Mouse (Mus musculus): ENCODE data around the gene Slf2.

Gene Slf2

GRCm38 (mm10) chr19:44930744-44931453, at the start of gene Slf2:
Gene Slf2 (plus strand): TSS chr19:44931151.
- DNase-seq (ENCODE audit: low read depth) = peak; percentile 95

- no peak for DNase-seq (ENCODE audit: low read depth)
Observed at GRCm38 (mm10) chr19:44882552-44883024, 48.4 kb upstream of the Slf2 start.

- no peak for DNase-seq (ENCODE audit: low read depth)
Observed at GRCm38 (mm10) chr19:44884331-44884730, 46.6 kb upstream of the Slf2 start.

- no peak for DNase-seq (ENCODE audit: low read depth)
Observed at GRCm38 (mm10) chr19:44886475-44886874, 44.5 kb upstream of the Slf2 start.

- peak; percentile 17 for DNase-seq (ENCODE audit: low read depth)
Observed at GRCm38 (mm10) chr19:44887679-44888235, 43.2 kb upstream of the Slf2 start.

GRCm38 (mm10) chr19:44889548-44889947, 41.4 kb upstream of the Slf2 start:
- no peak for DNase-seq (ENCODE audit: low read depth)

- DNase-seq (ENCODE audit: low read depth) = no peak
Observed at GRCm38 (mm10) chr19:44891446-44891845, 39.5 kb upstream of the Slf2 start.

- no peak for DNase-seq (ENCODE audit: low read depth)
Observed at GRCm38 (mm10) chr19:44893231-44893871, 37.6 kb upstream of the Slf2 start.

- no peak for DNase-seq (ENCODE audit: low read depth)
Observed at GRCm38 (mm10) chr19:44895245-44895644, 35.7 kb upstream of the Slf2 start.

- DNase-seq (ENCODE audit: low read depth) = no peak
Observed at GRCm38 (mm10) chr19:44896450-44896849, 34.5 kb upstream of the Slf2 start.

GRCm38 (mm10) chr19:44897521-44897920, 33.4 kb upstream of the Slf2 start:
- DNase-seq (ENCODE audit: low read depth) = no peak

GRCm38 (mm10) chr19:44898646-44899045, 32.3 kb upstream of the Slf2 start:
- no peak for DNase-seq (ENCODE audit: low read depth)

- no peak for DNase-seq (ENCODE audit: low read depth)
Observed at GRCm38 (mm10) chr19:44899104-44899793, 31.7 kb upstream of the Slf2 start.

- DNase-seq (ENCODE audit: low read depth) = no peak
Observed at GRCm38 (mm10) chr19:44899947-44900773, 30.8 kb upstream of the Slf2 start.

GRCm38 (mm10) chr19:44901047-44901446, 29.9 kb upstream of the Slf2 start:
- no peak for DNase-seq (ENCODE audit: low read depth)

GRCm38 (mm10) chr19:44902324-44902723, 28.6 kb upstream of the Slf2 start:
- DNase-seq (ENCODE audit: low read depth) = no peak

GRCm38 (mm10) chr19:44903343-44904000, 27.5 kb upstream of the Slf2 start:
- DNase-seq (ENCODE audit: low read depth) = no peak

- no peak for DNase-seq (ENCODE audit: low read depth)
Observed at GRCm38 (mm10) chr19:44904141-44904720, 26.7 kb upstream of the Slf2 start.

- no peak for DNase-seq (ENCODE audit: low read depth)
Observed at GRCm38 (mm10) chr19:44905316-44905715, 25.6 kb upstream of the Slf2 start.

GRCm38 (mm10) chr19:44907851-44908690, 22.9 kb upstream of the Slf2 start:
- DNase-seq (ENCODE audit: low read depth) = no peak
